Mouse (Mus musculus) urinary bladder, adult 2 months (tissue): ENCODE measurements around the gene Peak1. TPM values are rescaled to one million over a fixed set of nuclear protein-coding genes. Genes with fewer than 3 reads are reported as not detected.

ENCODE experiments used
- DNase-seq: peaks from one replicate; pipeline ENCODE4 v3.0.0; 2022; ENCODE audit warnings: low spot score
- polyA plus RNA-seq: library from polyadenylated mRNA; depleted of rRNA; stranded (reverse); fragments of >200 nt; gene quantifications from 2 replicates; pipeline ENCODE4 v1.2.3, GENCODE M21; 2012

Gene Peak1
- polyA plus RNA-seq, 1 experiment = 14.5 TPM

GRCm38 (mm10) chr9:56255676-56256432 is 162.0 kb downstream of the Peak1 start:
- no peak for DNase-seq

GRCm38 (mm10) chr9:56244336-56244735 is 173.5 kb downstream of the Peak1 start:
- DNase-seq = no peak

- no peak for DNase-seq
Observed at GRCm38 (mm10) chr9:56243885-56244284, 174.0 kb downstream of the Peak1 start.

- no peak for DNase-seq
Observed at GRCm38 (mm10) chr9:56242686-56243085, 175.2 kb downstream of the Peak1 start.

- DNase-seq = no peak
Observed at GRCm38 (mm10) chr9:56241076-56241475, 176.8 kb downstream of the Peak1 start.

- DNase-seq = no peak
Observed at GRCm38 (mm10) chr9:56235871-56236298, 182.0 kb downstream of the Peak1 start.

GRCm38 (mm10) chr9:56235281-56235680 is 182.6 kb downstream of the Peak1 start:
- no peak for DNase-seq

GRCm38 (mm10) chr9:56234561-56234960 is 183.3 kb downstream of the Peak1 start:
- DNase-seq = no peak

GRCm38 (mm10) chr9:56233316-56233715 is 184.6 kb downstream of the Peak1 start:
- DNase-seq = no peak

- DNase-seq = no peak
Observed at GRCm38 (mm10) chr9:56230906-56231305, 187.0 kb downstream of the Peak1 start.

GRCm38 (mm10) chr9:56227626-56228025 is 190.2 kb downstream of the Peak1 start:
- no peak for DNase-seq

GRCm38 (mm10) chr9:56223429-56224051 is 194.3 kb downstream of the Peak1 start:
- peak; percentile 97 for DNase-seq

- no peak for DNase-seq
Observed at GRCm38 (mm10) chr9:56218860-56219259, 199.0 kb downstream of the Peak1 start.

- DNase-seq = no peak
Observed at GRCm38 (mm10) chr9:56218043-56218442, 199.8 kb downstream of the Peak1 start.

- no peak for DNase-seq
Observed at GRCm38 (mm10) chr9:56217386-56217785, 200.5 kb downstream of the Peak1 start.

- no peak for DNase-seq
Observed at GRCm38 (mm10) chr9:56213451-56214291, 204.2 kb downstream of the Peak1 start.

- no peak for DNase-seq
Observed at GRCm38 (mm10) chr9:56208817-56209216, 209.1 kb downstream of the Peak1 start.

- no peak for DNase-seq
Observed at GRCm38 (mm10) chr9:56207516-56207915, 210.4 kb downstream of the Peak1 start.

GRCm38 (mm10) chr9:56207083-56207482 is 210.8 kb downstream of the Peak1 start:
- no peak for DNase-seq

GRCm38 (mm10) chr9:56205336-56205735 is 212.5 kb downstream of the Peak1 start:
- DNase-seq = no peak

GRCm38 (mm10) chr9:56204316-56204715 is 213.6 kb downstream of the Peak1 start:
- DNase-seq = no peak

GRCm38 (mm10) chr9:56200645-56201314 is 217.1 kb downstream of the Peak1 start:
- DNase-seq = peak; percentile 64
